Mouse (Mus musculus) G1E-ER4 (cell line): ENCODE results near the gene Gosr1. TPM values are rescaled to one million over a fixed set of nuclear protein-coding genes. Genes with fewer than 3 reads are reported as not detected.
"Not testable (repeated sequence)": the region's sequence is repeated elsewhere in the genome, so short reads cannot be mapped to it uniquely, and the experiment has no call there.

ENCODE experiments used
- GATA1 ChIP-seq: IDR thresholded peaks from one replicate; pipeline ENCODE4 v1.8.0; 2012; ENCODE audit warnings: low read length, inconsistent platforms
- polyA plus RNA-seq: library from polyadenylated mRNA; stranded (reverse); fragments of >175 nt; gene quantifications from 2 replicates; pipeline ENCODE4 v1.2.3, GENCODE M21; 2012

The Gosr1 gene
- polyA plus RNA-seq, 1 experiment = 1.4 TPM

GRCm38 (mm10) chr11:76692096-76692495 lies 71.3 kb downstream of the Gosr1 start:
- no peak for TF ChIP-seq GATA1

- TF ChIP-seq GATA1 = no peak
These were observed 77.8 kb downstream of the Gosr1 start for GRCm38 (mm10) chr11:76685604-76686003.

DNA sequence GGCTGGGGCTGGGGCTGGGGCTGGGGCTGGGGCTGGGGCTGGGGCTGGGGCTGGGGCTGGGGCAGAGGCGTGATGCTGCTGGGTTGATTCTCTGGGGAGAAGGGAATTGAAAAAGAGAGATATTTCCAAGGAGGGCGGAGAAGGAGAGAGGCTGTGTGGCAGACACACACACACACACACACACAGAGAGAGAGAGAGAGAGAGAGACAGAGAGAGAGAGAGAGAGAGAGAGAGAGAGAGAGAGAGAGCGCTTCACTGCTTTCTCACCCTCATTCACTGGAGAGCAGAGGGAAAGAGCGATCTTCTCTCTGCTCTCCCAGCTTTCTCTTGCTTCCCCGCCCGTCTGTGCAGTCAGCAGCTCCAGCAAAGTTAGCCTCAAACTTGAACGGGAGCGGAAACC lies 83.9 kb downstream of the Gosr1 start, which contains the start of gene Trarg1:
Gene Trarg1, plus strand, starts transcription at position 301 of the 400 bp plus-strand sequence.
- not testable (repeated sequence) for TF ChIP-seq GATA1

Other genes starting within 250 kb of the Gosr1 start
- gene Abr, start 141.3 kb downstream of the Gosr1 start, polyA plus RNA-seq = 0.01 TPM in 1 of 2 replicates, not detected in the other
- not detected in 2 replicates for gene Bhlha9, start 91.1 kb downstream of the Gosr1 start, polyA plus RNA-seq
- gene Trarg1, start 83.8 kb downstream of the Gosr1 start, polyA plus RNA-seq = not detected in 2 replicates
- 41.0 and 52.0 TPM in 2 replicates for gene Cpd, start 83.4 kb upstream of the Gosr1 start, polyA plus RNA-seq
- not detected in 2 replicates for gene Tmigd1, start 138.6 kb upstream of the Gosr1 start, polyA plus RNA-seq
- gene Blmh, start 161.2 kb upstream of the Gosr1 start, polyA plus RNA-seq = 23.0 and 23.7 TPM in 2 replicates
- not detected in 2 replicates for gene Slc6a4, start 235.0 kb upstream of the Gosr1 start, polyA plus RNA-seq